Mouse (Mus musculus) MEL (cell line): ENCODE measurements at regions not wholly inside any gene's neighbourhood (a gene's known extent, or its start where the extent isn't known, plus 50 kb on each side); places are given as distances from the start of the nearest gene placed in this dataset.

Source experiments
- DNase-seq: peaks from one replicate; pipeline ENCODE4 v3.0.0; 2011; ENCODE audit warnings: low read depth, low spot score
- H3K27ac ChIP-seq: 2 replicates; pipeline ENCODE4 v1.5.1; 2012; ENCODE audit warnings: low read depth, mild to moderate bottlenecking, control low read depth, low read length, moderate library complexity; ENCODE audit not compliant: control insufficient read depth
- H3K27me3 ChIP-seq, 2 experiments: fragments of 150-350 bp in 1 of 2; sonication (generic) in 1 of 2; 2 replicates each; pipeline ENCODE4 v1.6.1; 2012; ENCODE audit warnings: low read length in 2 of 2, mild to moderate bottlenecking in 2 of 2, improper control_type of control experiment in 1 of 2, moderate library complexity in 1 of 2; ENCODE audit not compliant: insufficient read depth in 2 of 2, control insufficient read depth in 1 of 2
- H3K36me3 ChIP-seq, 2 experiments: 2 replicates each; pipeline ENCODE4 v1.6.1; 2012 to 2014; ENCODE audit warnings: low read length in 2 of 2, improper control_type of control experiment in 1 of 2, inconsistent platforms in 1 of 2, mild to moderate bottlenecking in 1 of 2; ENCODE audit not compliant: insufficient read depth in 2 of 2, control insufficient read depth in 1 of 2
- H3K4me1 ChIP-seq, 2 experiments: fragments of 150-350 bp in 1 of 2; sonication (generic) in 1 of 2; 2 replicates each; pipeline ENCODE4 v1.6.1; 2012; ENCODE audit warnings: low read length in 2 of 2, improper control_type of control experiment in 1 of 2, mild to moderate bottlenecking in 1 of 2; ENCODE audit not compliant: insufficient read depth in 2 of 2, control insufficient read depth in 1 of 2
- H3K4me3 ChIP-seq, 2 experiments: fragments of 150-350 bp in 1 of 2; sonication (generic) in 1 of 2; 2 replicates each; pipeline ENCODE4 v1.5.1; 2012; ENCODE audit warnings: low read depth in 2 of 2, low read length in 2 of 2, mild to moderate bottlenecking in 2 of 2, moderate library complexity in 2 of 2, control low read depth in 1 of 2, improper control_type of control experiment in 1 of 2; ENCODE audit not compliant: control insufficient read depth in 1 of 2, insufficient read depth in 1 of 2
- H3K79me2 ChIP-seq: 2 replicates; pipeline ENCODE4 v1.6.1; 2012; ENCODE audit warnings: mild to moderate bottlenecking, low read length, moderate library complexity; ENCODE audit not compliant: control insufficient read depth, poor library complexity, insufficient read depth
- H3K9ac ChIP-seq: 2 replicates; pipeline ENCODE4 v1.6.1; 2012; ENCODE audit warnings: low read depth, mild to moderate bottlenecking, control low read depth, low read length, moderate library complexity; ENCODE audit not compliant: control insufficient read depth, poor library complexity, severe bottlenecking
- H3K9me3 ChIP-seq: fragments of 150-350 bp; sonication (generic); replicated peaks from 2 replicates; pipeline ENCODE4 v1.6.1; 2012; ENCODE audit warnings: mild to moderate bottlenecking, low read length, improper control_type of control experiment, moderate library complexity; ENCODE audit not compliant: insufficient read depth
- BHLHE40 ChIP-seq: IDR thresholded peaks from 2 replicates; pipeline ENCODE4 v1.6.1; 2012; ENCODE audit warnings: low read depth, mild to moderate bottlenecking, inconsistent platforms, low read length, improper control_type of control experiment, borderline replicate concordance
- CHD2 ChIP-seq: IDR thresholded peaks from 2 replicates; pipeline ENCODE4 v1.6.1; 2011; ENCODE audit warnings: low read length, improper control_type of control experiment
- CTCF ChIP-seq, 3 experiments: IDR thresholded peaks in 2 of 3; conservative IDR thresholded peaks in 1 of 3; 2 replicates each; pipeline ENCODE4 v1.5.1; 2011 to 2012; ENCODE audit warnings: low read length in 3 of 3, low read depth in 2 of 3, mild to moderate bottlenecking in 2 of 3, improper control_type of control experiment in 1 of 3, inconsistent platforms in 1 of 3, mixed read lengths in 1 of 3, moderate library complexity in 1 of 3; ENCODE audit not compliant: control insufficient read depth in 1 of 3, insufficient read depth in 1 of 3, poor library complexity in 1 of 3, severe bottlenecking in 1 of 3
- ELF1 ChIP-seq: IDR thresholded peaks from 2 replicates; pipeline ENCODE4 v1.6.1; 2014; ENCODE audit warnings: low read depth, mild to moderate bottlenecking, inconsistent platforms, low read length, improper control_type of control experiment, moderate library complexity
- EP300 ChIP-seq, 2 experiments: IDR thresholded peaks; 2 replicates each; pipeline ENCODE4 v1.6.1; 2011; ENCODE audit warnings: improper control_type of control experiment in 2 of 2, low read length in 2 of 2, low read depth in 1 of 2, mild to moderate bottlenecking in 1 of 2
- ETS1 ChIP-seq: IDR thresholded peaks from 2 replicates; pipeline ENCODE4 v1.6.1; 2012; ENCODE audit warnings: low read depth, mild to moderate bottlenecking, inconsistent platforms, low read length, improper control_type of control experiment, moderate library complexity
- GATA1 ChIP-seq: IDR thresholded peaks from 2 replicates; pipeline ENCODE4 v1.6.1; 2011; ENCODE audit warnings: low read depth, low read length, improper control_type of control experiment
- HCFC1 ChIP-seq: IDR thresholded peaks from 2 replicates; pipeline ENCODE4 v1.6.1; 2012; ENCODE audit warnings: low read depth, mild to moderate bottlenecking, inconsistent platforms, low read length, improper control_type of control experiment, moderate library complexity
- JUND ChIP-seq: IDR thresholded peaks from 2 replicates; pipeline ENCODE4 v1.6.1; 2011; ENCODE audit warnings: low read depth, mild to moderate bottlenecking, improper control_type of control experiment, low read length
- KAT2A ChIP-seq: conservative IDR thresholded peaks from 2 replicates; pipeline ENCODE4 v1.6.1; 2012; ENCODE audit warnings: low read depth, low read length, improper control_type of control experiment, inconsistent platforms
- MAFK ChIP-seq: IDR thresholded peaks from 2 replicates; pipeline ENCODE4 v1.6.1; 2011; ENCODE audit warnings: low read depth, mild to moderate bottlenecking, low read length, improper control_type of control experiment, borderline replicate concordance
- MAZ ChIP-seq: IDR thresholded peaks from 2 replicates; pipeline ENCODE4 v1.6.1; 2012; ENCODE audit warnings: low read depth, mild to moderate bottlenecking, inconsistent platforms, low read length, improper control_type of control experiment
- MEF2A ChIP-seq: IDR thresholded peaks from 2 replicates; pipeline ENCODE4 v1.6.1; 2014; ENCODE audit warnings: low read depth, mild to moderate bottlenecking, inconsistent platforms, low read length, improper control_type of control experiment; ENCODE audit not compliant: poor library complexity, insufficient replicate concordance, severe bottlenecking; ENCODE audit errors: extremely low read depth
- MXI1 ChIP-seq: IDR thresholded peaks from 2 replicates; pipeline ENCODE4 v1.6.1; 2011; ENCODE audit warnings: mild to moderate bottlenecking, low read depth, low read length, improper control_type of control experiment
- MYB ChIP-seq: IDR thresholded peaks from 2 replicates; pipeline ENCODE4 v1.6.1; 2011; ENCODE audit warnings: mild to moderate bottlenecking, low read depth, low read length, improper control_type of control experiment
- MYC ChIP-seq: IDR thresholded peaks from 2 replicates; pipeline ENCODE4 v1.6.1; 2011; ENCODE audit warnings: low read depth, mild to moderate bottlenecking, low read length, improper control_type of control experiment, moderate library complexity
- NRF1 ChIP-seq: IDR thresholded peaks from 2 replicates; pipeline ENCODE4 v1.6.1; 2014; ENCODE audit warnings: low read depth, mild to moderate bottlenecking, inconsistent platforms, low read length, improper control_type of control experiment, moderate library complexity; ENCODE audit not compliant: poor library complexity, insufficient read depth, severe bottlenecking
- POLR2A ChIP-seq, 2 experiments: IDR thresholded peaks; 2 replicates each; pipeline ENCODE4 v1.6.1; 2011 to 2012; ENCODE audit warnings: low read length in 2 of 2, mild to moderate bottlenecking in 2 of 2, control low read depth in 1 of 2, improper control_type of control experiment in 1 of 2, low read depth in 1 of 2, moderate library complexity in 1 of 2; ENCODE audit not compliant: control insufficient read depth in 1 of 2, insufficient read depth in 1 of 2, poor library complexity in 1 of 2
- POLR2AphosphoS2 ChIP-seq: IDR thresholded peaks from 2 replicates; pipeline ENCODE4 v1.6.1; 2011; ENCODE audit warnings: low read length, improper control_type of control experiment
- POLR2AphosphoS5 ChIP-seq: IDR thresholded peaks from 2 replicates; pipeline ENCODE4 v1.6.1; 2012; ENCODE audit warnings: low read depth, borderline replicate concordance, mild to moderate bottlenecking, inconsistent platforms, low read length, moderate library complexity, mixed read lengths
- RAD21 ChIP-seq: IDR thresholded peaks from 2 replicates; pipeline ENCODE4 v1.6.1; 2011; ENCODE audit warnings: mild to moderate bottlenecking, low read depth, low read length, improper control_type of control experiment
- SIN3A ChIP-seq: IDR thresholded peaks from 2 replicates; pipeline ENCODE4 v1.6.1; 2012; ENCODE audit warnings: low read length, improper control_type of control experiment, inconsistent platforms
- SMC3 ChIP-seq: IDR thresholded peaks from 2 replicates; pipeline ENCODE4 v1.6.1; 2011; ENCODE audit warnings: low read depth, low read length, improper control_type of control experiment
- TAL1 ChIP-seq: IDR thresholded peaks from 2 replicates; pipeline ENCODE4 v1.6.1; 2012; ENCODE audit warnings: mild to moderate bottlenecking, inconsistent platforms, low read length, moderate library complexity, mixed read lengths
- USF2 ChIP-seq, 2 experiments: IDR thresholded peaks; 2 replicates each; pipeline ENCODE4 v1.6.1; 2011 to 2012; ENCODE audit warnings: improper control_type of control experiment in 2 of 2, low read length in 2 of 2, borderline replicate concordance in 1 of 2, inconsistent platforms in 1 of 2, low read depth in 1 of 2, mild to moderate bottlenecking in 1 of 2; ENCODE audit not compliant: insufficient read depth in 1 of 2
- ZC3H11A ChIP-seq: IDR thresholded peaks from 2 replicates; pipeline ENCODE4 v1.6.1; 2012; ENCODE audit warnings: low read depth, mild to moderate bottlenecking, inconsistent platforms, low read length, improper control_type of control experiment
- ZMIZ1 ChIP-seq: IDR thresholded peaks from 2 replicates; pipeline ENCODE4 v1.6.1; 2012; ENCODE audit warnings: low read depth, mild to moderate bottlenecking, inconsistent platforms, low read length, improper control_type of control experiment, moderate library complexity
- ZNF384 ChIP-seq: IDR thresholded peaks from 2 replicates; pipeline ENCODE4 v1.6.1; 2012; ENCODE audit warnings: low read depth, mild to moderate bottlenecking, inconsistent platforms, low read length, improper control_type of control experiment

- H3K36me3 ChIP-seq: no peaks in the 10 kb centered on the region
- H3K27me3 ChIP-seq: no peaks in the 10 kb centered on the region
- H3K4me1 ChIP-seq: no peaks in the 10 kb centered on the region
- H3K79me2 ChIP-seq: no peaks in the 10 kb centered on the region
- H3K9me3 ChIP-seq: no peaks in the 10 kb centered on the region
- H3K4me3 ChIP-seq: no peak overlapping the region
- H3K9ac ChIP-seq: no peak overlapping the region
- H3K27ac ChIP-seq: no peak overlapping the region
- TF ChIP-seq GATA1: no peak
- no peak for TF ChIP-seq MAZ
- no peak for TF ChIP-seq MXI1
- TF ChIP-seq POLR2AphosphoS2: no peak
- TF ChIP-seq MEF2A: no peak
- TF ChIP-seq ELF1: no peak
- TF ChIP-seq MYB: no peak
- no peak for TF ChIP-seq SMC3
- TF ChIP-seq MYC: no peak
- TF ChIP-seq HCFC1: no peak
- no peak for TF ChIP-seq BHLHE40
- TF ChIP-seq USF2 (IDR thresholded peaks at IDR 0.05; ENCODE audit: borderline replicate concordance in 1 of 2, insufficient read depth in 1 of 2, low read depth in 1 of 2, low read length in 2 of 2): no peak
- TF ChIP-seq EP300 (IDR thresholded peaks at IDR 0.05; ENCODE audit: low read depth in 1 of 2, low read length in 2 of 2): no peak
- TF ChIP-seq CHD2: no peak
- no peak for TF ChIP-seq POLR2AphosphoS5
- no peak for TF ChIP-seq ZNF384
- TF ChIP-seq CTCF (IDR thresholded peaks at IDR 0.05 in 2 of 3, conservative IDR thresholded peaks at IDR 0.05 in 1 of 3; ENCODE audit: control insufficient read depth in 1 of 3, insufficient read depth in 1 of 3, low read depth in 2 of 3, low read length in 3 of 3, poor library complexity in 1 of 3, severe bottlenecking in 1 of 3): no peak
- no peak for TF ChIP-seq ZMIZ1
- TF ChIP-seq JUND: no peak
- no peak for DNase-seq
Measured at GRCm38 (mm10) chr12:92783362-92783761, 934.4 kb upstream of the Sel1l start.

GRCm38 (mm10) chr12:92779695-92780292 is 930.8 kb upstream of the Sel1l start:
- no peak for DNase-seq
- no peak for TF ChIP-seq KAT2A
- no peak for TF ChIP-seq MAFK
- TF ChIP-seq SIN3A: no peak
- no peak for TF ChIP-seq TAL1
- no peak for TF ChIP-seq RAD21
- TF ChIP-seq NRF1: no peak
- TF ChIP-seq ZMIZ1: no peak
- TF ChIP-seq ZC3H11A: no peak
- no peak for TF ChIP-seq POLR2A (IDR thresholded peaks at IDR 0.05; ENCODE audit: control insufficient read depth in 1 of 2, insufficient read depth in 1 of 2, low read depth in 1 of 2, low read length in 2 of 2, poor library complexity in 1 of 2)
- TF ChIP-seq ETS1: no peak
- Histone ChIP-seq H3K4me3 (no peak overlapping the region), H3K4me1 (no peaks in the 10 kb centered on the region), H3K79me2 (no peaks in the 10 kb centered on the region), H3K9me3 (no peaks in the 10 kb centered on the region), H3K27me3 (no peaks in the 10 kb centered on the region), H3K36me3 (no peaks in the 10 kb centered on the region), H3K9ac (no peak overlapping the region), H3K27ac (no peak overlapping the region)
